Mouse (Mus musculus) myocyte (in vitro differentiated cells): ENCODE measurements around the gene Med7.

Source experiments
- MAX ChIP-seq: IDR thresholded peaks from one replicate; pipeline ENCODE4 v1.6.1; 2011; ENCODE audit warnings: low read depth, mild to moderate bottlenecking, control low read depth
- MYOG ChIP-seq, 3 experiments: IDR thresholded peaks; one replicate each; pipeline ENCODE4 v1.6.1; 2011; ENCODE audit warnings: control low read depth in 2 of 3, low read depth in 2 of 3, mild to moderate bottlenecking in 2 of 3; ENCODE audit not compliant: insufficient read length in 2 of 3, control insufficient read depth in 1 of 3, insufficient read depth in 1 of 3
- POLR2A ChIP-seq: IDR thresholded peaks from one replicate; pipeline ENCODE4 v1.6.1; 2011; ENCODE audit warnings: low read depth, mild to moderate bottlenecking, control low read depth, moderate library complexity; ENCODE audit not compliant: insufficient read length
- TCF3 ChIP-seq: IDR thresholded peaks from one replicate; pipeline ENCODE4 v1.6.1; 2011; ENCODE audit warnings: low read depth, control low read depth; ENCODE audit not compliant: insufficient read length

DNA sequence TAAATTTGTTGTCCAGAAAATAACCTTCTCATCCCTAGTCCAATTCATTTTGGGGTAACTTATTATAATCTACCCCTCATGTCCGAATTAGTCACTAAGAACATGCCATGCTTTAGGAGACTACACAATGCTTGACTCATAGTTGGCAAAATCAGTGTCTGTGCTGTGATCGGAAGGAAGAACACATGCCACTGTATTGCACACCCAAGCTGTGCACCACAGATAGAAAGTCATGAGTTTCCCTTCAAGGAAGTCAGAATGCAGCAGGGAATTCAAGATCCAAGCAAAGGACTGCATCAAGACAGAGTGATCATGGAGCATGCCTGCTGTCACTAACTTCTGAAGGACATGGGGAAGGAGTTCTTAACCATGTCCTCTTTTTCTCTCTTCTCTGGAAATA, 51.9 kb downstream of the Med7 start:
- TF ChIP-seq MAX (no peak), POLR2A (no peak), MYOG (IDR thresholded peaks at IDR 0.05; ENCODE audit: control insufficient read depth in 1 of 3, insufficient read depth in 1 of 3, insufficient read length in 2 of 3, low read depth in 2 of 3) (no peak), TCF3 (no peak)
